Mouse (Mus musculus) cerebellum, postnatal 4 days (tissue): ENCODE results near the gene Mup20.
"Not testable (repeated sequence)": the region's sequence is repeated elsewhere in the genome, so short reads cannot be mapped to it uniquely, and the experiment has no call there.

Experiments used
- DNase-seq, 2 experiments: peaks; one replicate each; pipeline ENCODE4 v3.0.0; 2022; ENCODE audit warnings: low spot score in 2 of 2, mixed read lengths in 1 of 2

Gene Mup20

GRCm38 (mm10) chr4:62054058-62054457 is at the start of gene Mup20:
Gene Mup20 (minus strand): TSS chr4:62054158.
- DNase-seq, result not testable (repeated sequence)

DNA sequence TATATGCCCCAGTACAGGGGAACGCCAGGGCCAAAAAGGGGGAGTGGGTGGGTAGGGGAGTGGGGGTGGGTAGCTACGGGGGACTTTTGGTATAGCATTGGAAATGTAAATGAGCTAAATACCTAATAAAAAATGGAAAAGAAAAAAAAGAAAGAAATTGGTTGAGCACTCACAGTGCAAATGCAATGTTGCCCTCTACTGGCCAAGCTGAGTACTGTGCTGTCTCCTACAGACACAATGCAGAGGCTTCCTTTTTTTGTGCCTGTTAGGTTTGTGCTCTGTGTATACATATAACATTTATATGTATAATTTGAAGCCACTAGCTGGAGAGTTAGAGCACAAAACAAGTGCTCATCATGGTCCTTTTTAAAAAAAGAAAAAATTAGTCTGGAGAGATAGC is 49.4 kb upstream of the Mup20 start:
- DNase-seq, result peak in 1 of 2 experiments; percentile 11

DNA sequence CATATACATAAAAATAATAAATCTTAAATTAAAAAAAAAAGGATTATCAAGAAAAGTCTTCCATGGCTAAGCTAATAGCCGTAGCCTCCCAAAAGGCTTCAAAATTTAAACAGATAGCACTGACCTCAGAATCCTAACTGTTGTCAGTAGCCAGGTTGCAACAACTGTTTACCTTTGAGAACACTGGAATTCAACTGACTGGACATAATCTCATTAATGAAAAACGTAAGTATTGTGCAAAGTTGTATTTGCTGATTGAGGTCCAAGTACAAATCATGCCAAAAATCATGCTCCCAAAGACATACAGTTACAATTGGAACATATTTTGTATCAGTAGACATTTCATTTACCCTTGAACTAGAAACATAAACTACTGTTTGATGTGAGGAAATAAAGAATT is 34.0 kb upstream of the Mup20 start:
- DNase-seq, result no peak

DNA sequence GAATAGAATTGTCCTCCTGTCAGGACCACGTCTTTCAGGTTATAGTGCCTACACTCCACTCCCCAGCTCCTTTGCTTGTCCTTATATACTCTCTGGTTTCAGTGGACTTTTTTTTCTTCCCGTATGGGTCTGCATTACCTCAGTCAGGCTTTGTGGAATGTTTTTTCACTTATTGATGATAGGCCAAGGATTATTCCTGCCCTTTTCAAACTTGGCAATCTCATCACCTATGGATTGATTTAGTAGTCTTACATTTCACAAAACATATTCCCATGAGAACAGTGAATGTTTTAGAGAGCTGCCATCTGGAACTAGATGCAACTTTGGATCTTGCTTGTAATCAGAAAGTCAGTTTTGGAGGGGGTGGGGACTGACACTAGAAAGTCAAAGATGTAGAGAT is 33.3 kb upstream of the Mup20 start, which contains the start of gene Mup3:
Mup3 (minus strand) TSS at position 102 of the 400 bp plus-strand sequence.
- DNase-seq, result no peak

GRCm38 (mm10) chr4:62082755-62083154 is 28.8 kb upstream of the Mup20 start:
- DNase-seq, result no peak

DNA sequence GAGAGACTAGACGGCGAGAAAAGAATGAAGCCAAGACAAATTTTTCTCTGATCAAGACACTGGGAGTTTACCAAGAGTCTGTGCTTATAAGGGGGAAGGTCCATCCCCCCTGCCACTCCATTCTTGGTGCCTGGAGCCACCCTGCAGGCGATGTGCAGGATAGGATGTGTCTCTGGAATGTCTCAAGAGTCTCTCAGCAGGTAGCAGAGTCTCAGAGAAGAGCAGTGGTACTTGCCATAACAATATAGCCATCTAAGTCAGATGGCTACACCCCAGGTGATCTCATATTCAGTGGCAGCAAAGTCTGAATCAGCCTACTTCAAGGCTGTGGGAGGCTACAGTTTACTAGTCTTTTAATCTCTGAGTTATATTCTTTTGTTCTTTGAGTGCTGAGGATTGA is 21.2 kb upstream of the Mup20 start:
- DNase-seq, result no peak

- not testable (repeated sequence) for DNase-seq
These were observed 822 bp upstream of the Mup20 start for GRCm38 (mm10) chr4:62054780-62055179.

DNA sequence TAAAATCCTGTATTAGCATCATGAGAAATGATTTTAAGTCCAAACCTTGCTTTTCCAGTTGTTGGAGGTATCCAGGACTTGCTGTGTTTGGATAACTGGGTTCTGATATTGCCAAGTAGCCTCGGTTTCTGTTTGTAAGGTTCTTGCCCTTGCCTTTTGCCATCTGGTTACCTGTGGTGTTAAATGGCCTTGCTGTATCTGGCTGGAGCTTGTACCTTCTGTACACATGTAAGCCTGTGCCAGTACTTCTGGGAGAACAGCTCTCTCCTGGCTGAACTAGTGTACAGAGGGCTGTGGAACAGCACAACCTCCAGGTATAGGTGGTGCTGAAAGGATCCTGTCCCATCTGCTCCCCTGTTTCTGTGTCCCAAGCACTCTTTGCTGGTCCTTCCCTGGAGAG is 27.7 kb downstream of the Mup20 start:
- no peak for DNase-seq

DNA sequence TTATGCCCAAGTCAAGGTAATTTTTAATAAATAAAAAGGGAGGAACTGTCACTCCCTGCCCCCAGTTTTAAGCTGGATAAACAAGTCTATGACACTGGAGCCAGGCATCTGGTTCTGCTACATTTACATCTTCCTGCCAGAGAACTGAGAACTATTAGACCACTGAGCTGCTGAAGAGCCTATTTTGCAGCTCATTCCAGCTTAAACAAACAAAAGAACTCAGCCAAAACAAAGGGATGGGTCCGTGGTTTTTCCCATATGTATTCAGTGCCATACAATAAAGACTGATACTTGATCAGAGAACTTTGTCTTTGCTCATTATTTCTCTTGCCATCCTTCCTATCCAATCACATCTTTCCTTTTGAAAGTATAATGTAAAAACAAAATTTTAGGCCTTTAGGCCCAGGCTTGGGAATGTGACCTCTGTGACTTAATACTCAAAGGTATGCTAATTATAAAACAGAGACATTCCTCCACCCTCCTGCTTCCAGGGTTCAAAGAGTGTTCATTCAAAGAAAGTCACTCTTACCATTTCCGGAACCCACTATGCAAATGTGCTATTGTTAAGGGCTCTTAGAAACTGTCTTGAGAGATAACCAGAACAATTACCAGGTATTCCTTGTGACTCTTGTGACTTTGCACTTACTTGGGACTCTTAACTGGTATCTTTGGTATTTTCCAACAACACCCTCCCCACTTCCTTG is 29.6 kb downstream of the Mup20 start:
- DNase-seq, result no peak

GRCm38 (mm10) chr4:62023646-62024045 is 30.3 kb downstream of the Mup20 start:
- DNase-seq, result no peak

- no peak for DNase-seq
These were observed 30.8 kb downstream of the Mup20 start for GRCm38 (mm10) chr4:62023120-62023519.

GRCm38 (mm10) chr4:62020511-62020910 is 33.4 kb downstream of the Mup20 start:
- DNase-seq, result not testable (repeated sequence)
